Mouse (Mus musculus): ENCODE data around the gene Clasp2.
"Not testable (repeated sequence)": the region's sequence is repeated elsewhere in the genome, so short reads cannot be mapped to it uniquely, and the experiment has no call there.

Gene Clasp2

DNA sequence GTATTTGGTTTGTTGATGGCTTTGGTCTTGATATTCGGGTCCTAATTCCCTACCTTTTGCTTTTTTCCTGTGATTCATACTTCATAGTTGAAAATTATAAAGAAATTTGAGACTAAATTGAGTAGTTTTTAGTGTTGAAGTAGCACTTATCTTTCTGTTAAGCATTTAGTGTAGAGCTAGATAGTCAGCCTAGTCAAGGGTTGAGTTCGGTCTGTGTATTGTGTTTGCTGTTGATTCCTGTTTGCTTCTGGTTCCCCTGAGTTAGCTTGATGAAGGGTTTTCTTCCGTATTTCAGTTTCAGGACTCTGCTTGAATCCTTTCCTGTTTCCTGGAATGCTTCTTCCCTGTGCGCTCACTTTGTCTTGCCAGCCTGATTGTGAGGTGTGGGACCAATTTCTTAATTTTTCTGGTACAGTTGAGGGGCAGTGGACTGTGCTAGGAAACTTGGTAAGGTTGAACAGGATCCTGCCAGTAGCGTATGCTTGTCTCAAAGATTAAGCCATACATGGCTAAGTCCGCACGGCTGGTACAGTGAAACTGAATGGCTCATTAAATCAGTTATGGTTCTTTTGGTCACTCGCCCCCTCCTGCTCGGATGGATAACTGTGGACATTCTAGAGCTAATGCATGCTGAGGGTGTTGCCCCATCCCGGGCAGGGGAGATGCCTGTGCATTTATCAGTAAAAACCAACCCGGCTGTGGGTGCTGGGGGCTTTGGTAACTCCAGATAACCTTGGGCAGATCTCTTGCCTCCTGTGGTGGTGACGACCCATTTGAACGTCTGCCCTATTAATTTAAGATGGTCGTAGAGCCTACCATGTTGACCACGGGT is 14.8 kb downstream of the Clasp2 start:
- DNase-seq (ENCODE audit: low spot score): no peak

DNA sequence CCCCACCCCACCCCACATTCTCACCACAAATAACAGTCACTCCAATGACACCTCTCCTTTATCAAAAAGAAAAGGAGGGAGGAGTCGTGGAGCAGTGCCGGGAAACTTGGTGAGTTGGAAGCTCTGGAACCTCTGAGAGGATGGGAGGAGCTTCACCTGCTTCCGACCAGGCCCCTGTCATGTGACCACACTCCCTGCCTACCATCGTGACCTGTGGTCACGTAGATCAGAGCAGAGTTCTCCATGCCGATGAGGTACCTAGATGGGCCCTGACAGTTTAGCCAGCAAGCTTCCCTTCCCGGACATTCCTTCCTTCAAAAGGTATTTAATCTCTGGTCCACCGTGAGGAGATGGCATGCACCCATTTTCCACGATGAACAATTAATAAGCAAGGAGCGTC is 17.2 kb downstream of the Clasp2 start:
- DNase-seq (ENCODE audit: low spot score): no peak

DNA sequence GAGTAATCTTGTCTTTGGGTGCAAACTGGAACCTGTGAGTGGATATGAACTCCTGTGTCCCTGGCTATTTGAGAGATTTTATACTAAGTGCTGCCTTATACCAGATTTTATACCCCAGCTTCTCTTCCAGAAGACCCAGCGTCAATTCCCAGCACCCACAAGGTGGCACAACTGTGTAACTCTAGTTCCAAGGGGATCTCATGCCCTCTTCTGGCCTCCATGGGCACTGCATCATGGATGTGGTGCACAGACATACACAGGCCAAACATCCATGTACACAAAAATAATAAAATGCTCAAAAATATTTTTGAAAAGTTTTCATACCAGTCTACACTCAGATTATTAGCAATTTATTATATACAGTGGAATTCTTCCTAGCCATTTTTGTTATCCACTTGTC is 18.4 kb downstream of the Clasp2 start:
- no peak for DNase-seq (ENCODE audit: low spot score)

DNA sequence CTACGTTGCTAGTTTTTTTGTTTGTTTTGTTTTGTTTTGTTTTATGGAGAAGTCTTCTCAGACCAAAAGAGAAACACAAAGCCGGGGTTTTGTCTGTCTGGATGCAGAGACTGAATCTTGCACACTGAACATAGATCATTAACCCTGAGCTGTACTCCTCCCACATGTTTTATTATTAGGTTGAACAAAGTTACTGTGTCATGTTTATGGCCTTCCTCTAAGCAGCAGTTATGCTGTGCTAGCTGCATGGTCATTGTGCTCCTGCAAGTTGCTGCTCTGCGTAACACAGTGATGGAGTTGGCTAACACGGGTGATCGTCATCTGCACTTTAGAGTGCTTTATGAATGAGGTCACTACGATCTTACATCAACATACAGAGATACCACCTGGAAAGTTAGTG is 21.1 kb downstream of the Clasp2 start:
- DNase-seq (ENCODE audit: low spot score): no peak

DNA sequence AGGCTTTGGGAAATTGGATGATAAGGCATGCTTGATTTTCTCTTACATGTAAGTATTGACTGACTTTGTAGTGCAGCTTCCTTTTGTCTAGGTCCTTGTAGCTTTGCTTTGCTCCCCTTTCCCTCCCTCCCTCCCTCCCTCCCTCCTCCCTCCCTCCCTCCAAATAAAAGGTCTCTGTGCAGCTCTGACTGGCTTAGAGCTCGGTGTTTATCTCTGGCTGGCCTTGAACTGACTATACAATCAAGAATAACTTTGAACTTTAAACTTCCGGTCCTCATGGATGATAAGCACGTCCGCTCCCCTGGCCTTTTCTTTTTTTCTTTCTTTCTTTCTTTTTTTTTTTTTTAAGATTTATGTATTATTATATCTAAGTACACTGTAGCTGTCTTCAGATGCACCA is 21.9 kb downstream of the Clasp2 start:
- DNase-seq (ENCODE audit: low spot score): no peak

GRCm38 (mm10) chr9:113770640-113771039 is 29.4 kb downstream of the Clasp2 start:
- no peak for DNase-seq (ENCODE audit: low spot score)

- DNase-seq (ENCODE audit: low spot score): no peak
Measured at GRCm38 (mm10) chr9:113780863-113781262, 39.6 kb downstream of the Clasp2 start.

DNA sequence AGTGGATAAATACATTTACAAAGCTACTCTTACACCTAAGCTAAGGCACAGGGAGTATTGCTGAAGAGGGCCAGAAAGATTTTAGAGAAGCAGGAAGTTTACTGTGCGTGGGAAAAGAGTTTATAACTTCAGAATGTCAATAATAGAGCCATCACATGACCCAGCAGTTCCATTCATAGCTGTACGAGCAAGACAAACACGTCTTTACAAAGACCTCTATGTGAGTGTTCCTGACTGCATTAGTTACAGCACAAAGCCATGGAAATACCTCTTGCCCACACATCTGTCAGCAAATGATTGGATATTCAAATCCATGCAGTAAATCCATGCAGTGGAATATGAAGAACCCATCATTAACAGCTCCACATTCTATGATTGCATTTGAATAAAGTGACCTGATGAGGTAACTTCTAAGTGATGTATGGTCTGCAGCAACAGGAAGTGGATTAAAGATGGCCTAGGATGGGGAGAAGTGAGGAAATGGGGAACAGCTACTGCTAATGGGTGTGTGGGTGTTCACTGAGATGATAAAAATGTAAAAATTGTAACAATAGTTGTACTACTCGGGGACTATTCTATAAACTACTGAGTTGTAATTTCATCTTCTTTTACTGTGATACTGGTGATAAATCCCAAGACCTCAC is 41.2 kb downstream of the Clasp2 start:
- DNase-seq (ENCODE audit: low spot score): no peak

- DNase-seq (ENCODE audit: low spot score): no peak
Measured at GRCm38 (mm10) chr9:113783674-113784073, 42.4 kb downstream of the Clasp2 start.

GRCm38 (mm10) chr9:113789283-113789682 is 48.0 kb downstream of the Clasp2 start:
- DNase-seq (ENCODE audit: low spot score): not testable (repeated sequence)

GRCm38 (mm10) chr9:113792651-113793512 is 51.6 kb downstream of the Clasp2 start:
- DNase-seq (ENCODE audit: low spot score): peak; percentile 23

GRCm38 (mm10) chr9:113793513-113793905 is 52.2 kb downstream of the Clasp2 start:
- DNase-seq (ENCODE audit: low spot score): no peak

- DNase-seq (ENCODE audit: low spot score): no peak
Measured at GRCm38 (mm10) chr9:113793966-113794365, 52.7 kb downstream of the Clasp2 start.

GRCm38 (mm10) chr9:113797206-113797605 is 55.9 kb downstream of the Clasp2 start:
- no peak for DNase-seq (ENCODE audit: low spot score)

- DNase-seq (ENCODE audit: low spot score): no peak
Measured at GRCm38 (mm10) chr9:113800671-113801070, 59.4 kb downstream of the Clasp2 start.

DNA sequence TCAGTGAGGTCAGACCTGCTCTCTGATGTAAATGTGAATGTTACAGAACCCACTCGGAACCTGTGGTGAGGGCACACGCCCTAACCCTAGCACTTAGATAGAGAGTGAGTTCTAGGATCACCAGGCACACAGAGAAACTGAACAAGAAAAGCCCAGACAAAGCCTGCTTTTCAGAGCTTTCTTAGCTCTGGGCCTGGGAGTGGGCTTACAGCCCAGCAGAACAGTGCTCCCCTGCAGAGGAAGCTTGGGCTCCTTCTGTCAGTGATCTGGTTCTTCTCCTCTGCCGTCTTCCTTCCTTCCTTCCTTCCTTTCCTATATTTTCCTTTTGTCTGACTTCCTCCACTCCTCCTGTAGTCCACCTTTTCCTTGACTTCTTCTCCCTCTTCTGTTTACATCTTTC is 61.5 kb downstream of the Clasp2 start:
- DNase-seq (ENCODE audit: low spot score): no peak

DNA sequence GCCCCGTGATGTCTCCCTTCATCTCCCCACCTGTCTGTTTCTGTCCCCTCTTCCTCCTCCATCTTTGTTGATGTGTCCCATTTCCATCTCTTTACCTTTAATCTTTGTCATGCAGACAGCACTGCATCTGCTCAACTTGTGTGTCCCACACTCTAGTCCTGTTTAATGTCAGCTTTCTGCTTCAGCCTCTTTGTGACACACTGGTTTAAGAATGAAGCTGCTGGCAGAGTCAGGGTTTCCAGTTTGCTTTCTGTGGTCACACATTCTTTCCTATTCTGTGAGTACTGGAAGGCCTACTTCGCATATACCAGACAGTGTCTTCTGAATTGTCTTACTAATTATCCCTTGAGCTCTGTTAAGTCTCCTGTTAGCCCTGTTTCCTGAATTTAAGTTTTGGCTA is 62.5 kb downstream of the Clasp2 start:
- DNase-seq (ENCODE audit: low spot score): no peak

- DNase-seq (ENCODE audit: low spot score): no peak
Measured at GRCm38 (mm10) chr9:113805359-113805758, 64.1 kb downstream of the Clasp2 start.

DNA sequence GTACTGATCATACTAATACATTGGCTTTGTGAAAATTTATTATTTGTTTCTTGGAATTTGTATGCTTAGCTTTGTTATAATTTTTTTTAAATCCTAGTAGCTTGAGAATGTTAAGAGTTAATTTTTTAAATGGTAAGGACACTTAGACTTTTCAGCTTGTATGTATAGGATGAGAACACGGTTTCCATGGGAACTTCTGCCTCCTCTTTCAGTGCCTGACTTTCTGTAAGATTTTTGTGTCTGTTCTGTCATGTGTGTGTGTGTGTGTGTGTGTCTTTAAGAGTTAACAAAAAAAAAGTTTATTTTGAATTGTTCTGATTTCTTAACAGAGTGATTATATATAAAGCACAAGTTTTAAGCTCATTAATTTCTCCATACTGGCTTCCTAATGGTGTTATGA is 70.1 kb downstream of the Clasp2 start:
- no peak for DNase-seq (ENCODE audit: low spot score)

DNA sequence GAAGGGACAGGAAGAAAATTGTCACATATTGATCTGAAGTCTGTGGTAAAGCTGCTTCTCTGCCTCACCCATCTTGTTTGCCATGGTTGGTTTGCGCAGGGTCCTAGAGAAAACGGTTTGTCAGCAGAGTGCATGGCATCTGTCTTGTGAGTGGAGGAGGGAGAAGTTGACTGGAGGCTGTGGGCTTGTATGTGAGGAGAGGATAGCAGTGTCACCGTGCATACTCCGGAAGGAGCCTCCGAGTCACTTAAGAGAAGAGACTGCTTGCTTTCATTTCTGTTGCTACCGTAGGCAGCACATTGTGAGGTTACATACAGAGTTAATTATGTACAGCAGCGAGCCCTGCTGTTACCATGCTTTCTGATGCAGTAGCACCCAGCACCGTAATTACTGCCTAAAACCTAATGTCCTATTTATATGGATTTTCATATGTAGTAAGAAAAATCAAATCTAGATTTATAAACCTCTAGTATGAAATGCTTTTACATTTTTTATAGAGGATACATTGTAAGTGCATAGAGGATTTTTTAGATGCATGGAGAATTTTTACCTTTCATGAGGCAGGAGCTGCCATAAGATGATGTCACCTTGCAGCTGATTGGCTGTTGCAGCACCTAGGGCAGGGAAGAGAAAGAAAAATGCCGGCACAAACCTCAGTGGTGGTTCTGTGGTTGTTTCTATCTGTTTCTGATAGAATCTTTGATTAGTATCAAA is 70.8 kb downstream of the Clasp2 start:
- DNase-seq (ENCODE audit: low spot score): no peak

DNA sequence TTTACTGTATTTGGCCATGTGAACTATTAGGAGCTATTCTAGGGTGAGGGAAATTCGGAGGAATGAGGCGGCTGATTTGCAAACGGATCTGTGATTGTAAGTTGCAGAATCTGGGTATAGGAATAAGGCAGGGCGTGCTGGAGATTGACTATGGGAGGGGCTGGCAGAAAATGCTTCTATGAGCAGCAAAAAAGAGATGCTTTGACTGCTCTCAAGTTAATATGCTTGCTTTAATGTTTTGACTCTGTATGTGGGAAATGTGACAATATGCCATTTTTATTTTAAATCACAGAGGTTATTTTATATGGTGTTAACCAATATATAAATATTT is 71.4 kb downstream of the Clasp2 start:
- DNase-seq (ENCODE audit: low spot score): no peak

DNA sequence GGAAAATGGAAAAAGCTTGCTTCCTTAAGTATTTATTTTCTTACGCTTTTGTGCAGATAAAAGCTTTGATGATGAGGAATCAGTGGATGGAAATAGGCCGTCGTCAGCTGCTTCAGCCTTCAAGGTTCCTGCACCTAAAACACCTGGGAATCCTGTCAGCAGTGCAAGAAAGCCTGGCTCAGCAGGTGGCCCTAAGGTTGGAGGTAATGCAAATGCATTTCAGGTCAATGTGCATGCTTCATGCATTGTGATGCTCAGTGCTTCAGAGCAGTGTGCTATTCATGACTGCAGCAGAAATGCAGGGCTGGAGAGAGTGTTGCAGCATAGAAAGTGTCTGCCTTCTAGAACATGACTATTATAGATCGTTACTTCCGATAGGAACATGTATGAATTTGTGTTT is 71.8 kb downstream of the Clasp2 start:
- no peak for DNase-seq (ENCODE audit: low spot score)

Measured in testis, postnatal 14 days (tissue).